Mouse (Mus musculus) C2C12 (cell line): Measurements from ENCODE around the gene Psg20.
"Not testable (repeated sequence)": the region's sequence is repeated elsewhere in the genome, so short reads cannot be mapped to it uniquely, and the experiment has no call there.

Experiments used
- CTCF ChIP-seq: IDR thresholded peaks from one replicate; pipeline ENCODE4 v1.5.1; 2011; ENCODE audit not compliant: control insufficient read depth, insufficient read depth, insufficient read length
- MYOD1 ChIP-seq: IDR thresholded peaks from one replicate; pipeline ENCODE4 v1.6.1; 2011; ENCODE audit warnings: low read depth; ENCODE audit not compliant: control insufficient read depth, insufficient read length
- MYOG ChIP-seq: IDR thresholded peaks from one replicate; pipeline ENCODE4 v1.6.1; 2011; ENCODE audit not compliant: control insufficient read depth, insufficient read length; ENCODE audit errors: extremely low read depth

- not testable (repeated sequence) for TF ChIP-seq CTCF, MYOD1, MYOG
These were observed 29.4 kb downstream of the Psg20 start, which contains the start of gene Psg21 for GRCm38 (mm10) chr7:18656625-18657024.
